Comparison of ENCODE assay signal across 9 mouse cellular contexts in genomic region chr17:29321765-29322602, GRCm38 (mm10). TPM values are rescaled to one million over a fixed set of nuclear protein-coding genes. Genes with fewer than 3 reads are reported as not detected.
A peak's percentile ranks its signal among the peaks of the same experiment; 100 is the strongest.
DNase-seq lines count a peak whose midpoint lies in the region; ATAC-seq and TF ChIP-seq lines count a peak whose summit lies in the region.
"Had no signal": no experiment of that assay in that cellular context is flagged by ENCODE, and none has a peak within 500 bp of the region (broad histone marks: within the 10 kb centered on the region; RNA-seq: fewer than 3 reads in every experiment).

No protein-coding gene starts in this region.

- no peaks in the 10 kb centered on the region for H3K9me3 ChIP-seq in forebrain, embryonic 12.5 days
- no peaks in the 10 kb centered on the region for H3K9me3 ChIP-seq in forebrain, embryonic 14.5 days (replicated peaks; ENCODE audit: control insufficient read depth, low read length)
- no peaks in the 10 kb centered on the region for H3K9me3 ChIP-seq in liver, embryonic 12.5 days (replicated peaks)
- H3K9me3 ChIP-seq in intestine, postnatal 0 days (ENCODE audit: control insufficient read depth) = no peaks in the 10 kb centered on the region
- no peaks in the 10 kb centered on the region for H3K9me3 ChIP-seq in neural tube, embryonic 15.5 days (replicated peaks)

- no peak for TF ChIP-seq CTCF in intestine, postnatal 0 days (IDR thresholded peaks at IDR 0.05; ENCODE audit: low read depth)

- peak overlapping the region; percentile 8; the same call in 1 of the 2 replicates for H3K4me3 ChIP-seq in forebrain, embryonic 12.5 days (replicated peaks)
- no peak overlapping the region for H3K4me3 ChIP-seq in forebrain, embryonic 14.5 days (ENCODE audit: low read depth, low read length)
- H3K4me3 ChIP-seq in liver, embryonic 12.5 days = no peak overlapping the region; the same call in 1 of the 2 replicates
- H3K4me3 ChIP-seq in intestine, postnatal 0 days (ENCODE audit: low read depth, low read length) = peak overlapping the region; percentile 9; the same call in 1 of the 2 replicates
- H3K4me3 ChIP-seq in neural tube, embryonic 15.5 days (replicated peaks) = no peak overlapping the region

- DNase-seq in forebrain, embryonic 14.5 days (ENCODE audit: low spot score) = no peak
- DNase-seq in liver = no peak
- DNase-seq in cerebellum, adult 9-10 months = no peak
- DNase-seq in adrenal gland, adult 2 months = no peak

- 0 out of 2 replicates have a peak overlapping the region, but pooled peaks have one; percentile 8 for H3K9ac ChIP-seq in forebrain, embryonic 12.5 days
- no peak overlapping the region for H3K9ac ChIP-seq in forebrain, embryonic 14.5 days (ENCODE audit: low read length)
- H3K9ac ChIP-seq in liver, embryonic 12.5 days = no peak overlapping the region
- H3K9ac ChIP-seq in intestine, postnatal 0 days (ENCODE audit: low read depth, low read length) = no peak overlapping the region
- H3K9ac ChIP-seq in neural tube, embryonic 15.5 days (replicated peaks) = no peak overlapping the region

- 11% methylated on average over 41 of the region's 41 CpGs for WGBS in forebrain, embryonic 12.5 days
- 19% methylated on average over 41 of the region's 41 CpGs for WGBS in forebrain, embryonic 14.5 days
- 34% methylated on average over 41 of the region's 41 CpGs for WGBS in liver, embryonic 12.5 days (ENCODE audit: insufficient replicate concordance)
- WGBS in intestine, postnatal 0 days = 38% methylated on average over 41 of the region's 41 CpGs
- 21% methylated on average over 41 of the region's 41 CpGs for WGBS in neural tube, embryonic 15.5 days

- peaks cover 49% of the 10 kb centered on the region for H3K27me3 ChIP-seq in forebrain, embryonic 12.5 days
- peaks cover 13% of the 10 kb centered on the region for H3K27me3 ChIP-seq in forebrain, embryonic 14.5 days (replicated peaks; ENCODE audit: control insufficient read depth, insufficient read depth, low read length)
- H3K27me3 ChIP-seq in liver, embryonic 12.5 days (replicated peaks) = peaks cover 66% of the 10 kb centered on the region
- no peaks in the 10 kb centered on the region; the same call in 1 of the 2 replicates for H3K27me3 ChIP-seq in intestine, postnatal 0 days (replicated peaks; ENCODE audit: control insufficient read depth, insufficient read depth, low read length)
- H3K27me3 ChIP-seq in neural tube, embryonic 15.5 days (replicated peaks) = peaks cover 29% of the 10 kb centered on the region

- ATAC-seq in forebrain, embryonic 12.5 days (ENCODE audit: low FRiP score) = no peak
- no peak for ATAC-seq in forebrain, embryonic 14.5 days
- ATAC-seq in liver, embryonic 12.5 days = peak; percentile 22; the same call in 1 of the 2 replicates
- peak; percentile 44 for ATAC-seq in intestine, postnatal 0 days
- ATAC-seq in neural tube, embryonic 15.5 days (ENCODE audit: low FRiP score) = no peak
- ATAC-seq: activated CD4-positive, CD25-positive, alpha-beta regulatory T cell, adult 4 months had no signal

- peaks cover 30% of the 10 kb centered on the region for H3K4me1 ChIP-seq in forebrain, embryonic 12.5 days
- H3K4me1 ChIP-seq in forebrain, embryonic 14.5 days (ENCODE audit: control insufficient read depth, insufficient read depth, low read length) = peaks cover 13% of the 10 kb centered on the region
- peaks cover 42% of the 10 kb centered on the region for H3K4me1 ChIP-seq in liver, embryonic 12.5 days
- no peaks in the 10 kb centered on the region for H3K4me1 ChIP-seq in intestine, postnatal 0 days (replicated peaks; ENCODE audit: control insufficient read depth, insufficient read depth, low read length)
- H3K4me1 ChIP-seq in neural tube, embryonic 15.5 days = peaks cover 21% of the 10 kb centered on the region

- H3K36me3 ChIP-seq in forebrain, embryonic 12.5 days (replicated peaks) = no peaks in the 10 kb centered on the region
- H3K36me3 ChIP-seq in forebrain, embryonic 14.5 days (ENCODE audit: control insufficient read depth, insufficient read depth, low read length) = no peaks in the 10 kb centered on the region
- no peaks in the 10 kb centered on the region for H3K36me3 ChIP-seq in liver, embryonic 12.5 days
- no peaks in the 10 kb centered on the region for H3K36me3 ChIP-seq in intestine, postnatal 0 days (ENCODE audit: control insufficient read depth, insufficient read depth)
- no peaks in the 10 kb centered on the region for H3K36me3 ChIP-seq in neural tube, embryonic 15.5 days

- peak overlapping the region; percentile 30 for H3K4me2 ChIP-seq in forebrain, embryonic 12.5 days
- H3K4me2 ChIP-seq in forebrain, embryonic 14.5 days (ENCODE audit: low read length) = no peak overlapping the region
- peak overlapping the region; percentile 24; the same call in 1 of the 2 replicates for H3K4me2 ChIP-seq in liver, embryonic 12.5 days
- H3K4me2 ChIP-seq in intestine, postnatal 0 days (replicated peaks; ENCODE audit: low read depth) = peak overlapping the region; percentile 54
- H3K4me2 ChIP-seq in neural tube, embryonic 15.5 days = peak overlapping the region; percentile 11

- H3K27ac ChIP-seq in forebrain, embryonic 12.5 days = no peak overlapping the region
- no peak overlapping the region for H3K27ac ChIP-seq in forebrain, embryonic 14.5 days (ENCODE audit: low read depth, low read length)
- no peak overlapping the region for H3K27ac ChIP-seq in liver, embryonic 12.5 days
- H3K27ac ChIP-seq in intestine, postnatal 0 days (ENCODE audit: low read depth, low read length) = no peak overlapping the region
- H3K27ac ChIP-seq in neural tube, embryonic 15.5 days (replicated peaks) = no peak overlapping the region

RNA-seq across cellular contexts. Expression of gene Pi16, which starts 4.5 kb away (rescaled TPM):
- polyA plus RNA-seq in forebrain, embryonic 12.5 days (2016; fragmentation: Nextera tagmentation; extraction: Ambion mirVana) = 1.8 and 2.2 TPM in 2 replicates
- polyA plus RNA-seq in forebrain, embryonic 14.5 days (2014; fragmentation: Nextera tagmentation; extraction: Ambion mirVana) = 1.2 TPM in 2 replicates
- polyA plus RNA-seq in liver, embryonic 12.5 days (2016; fragmentation: Nextera tagmentation; extraction: Ambion mirVana) = 0.37 and 0.59 TPM in 2 replicates
- polyA plus RNA-seq in intestine, postnatal 0 days (2015; fragmentation: Nextera tagmentation; extraction: Ambion mirVana) = 0.73 and 0.76 TPM in 2 replicates
- polyA plus RNA-seq in neural tube, embryonic 15.5 days (2015; fragmentation: Nextera tagmentation; extraction: Ambion mirVana) = 2.8 TPM in 2 replicates
- 10 to 100 TPM; 23.1 to 35.5 TPM for total RNA-seq in adrenal gland, adult 2 months (2021)
- polyA plus RNA-seq in adrenal gland, adult 2 months (2012; rRNA removed) = 21.5 and 29.9 TPM in 2 replicates

RNA-seq across cellular contexts. Expression of gene Mtch1, which starts 25.8 kb away (rescaled TPM):
- polyA plus RNA-seq in forebrain, embryonic 12.5 days (2016; fragmentation: Nextera tagmentation; extraction: Ambion mirVana) = 381 and 393 TPM in 2 replicates
- polyA plus RNA-seq in forebrain, embryonic 14.5 days (2014; fragmentation: Nextera tagmentation; extraction: Ambion mirVana) = 418 and 521 TPM in 2 replicates
- 107 and 109 TPM in 2 replicates for polyA plus RNA-seq in liver, embryonic 12.5 days (2016; fragmentation: Nextera tagmentation; extraction: Ambion mirVana)
- polyA plus RNA-seq in intestine, postnatal 0 days (2015; fragmentation: Nextera tagmentation; extraction: Ambion mirVana) = 139 and 143 TPM in 2 replicates
- polyA plus RNA-seq in neural tube, embryonic 15.5 days (2015; fragmentation: Nextera tagmentation; extraction: Ambion mirVana) = 453 and 482 TPM in 2 replicates
- total RNA-seq in adrenal gland, adult 2 months (2021) = 100 to 1,000 TPM; 220 to 280 TPM
- 331 and 392 TPM in 2 replicates for polyA plus RNA-seq in adrenal gland, adult 2 months (2012; rRNA removed)

RNA-seq across cellular contexts. Expression of gene Fgd2, which starts 38.7 kb away (rescaled TPM):
- 3.4 and 3.7 TPM in 2 replicates for polyA plus RNA-seq in forebrain, embryonic 12.5 days (2016; fragmentation: Nextera tagmentation; extraction: Ambion mirVana)
- 3.4 and 6.1 TPM in 2 replicates for polyA plus RNA-seq in forebrain, embryonic 14.5 days (2014; fragmentation: Nextera tagmentation; extraction: Ambion mirVana)
- polyA plus RNA-seq in liver, embryonic 12.5 days (2016; fragmentation: Nextera tagmentation; extraction: Ambion mirVana) = 5.1 and 5.9 TPM in 2 replicates
- 4.9 and 6.0 TPM in 2 replicates for polyA plus RNA-seq in intestine, postnatal 0 days (2015; fragmentation: Nextera tagmentation; extraction: Ambion mirVana)
- 3.7 and 9.8 TPM in 2 replicates for polyA plus RNA-seq in neural tube, embryonic 15.5 days (2015; fragmentation: Nextera tagmentation; extraction: Ambion mirVana)
- total RNA-seq in adrenal gland, adult 2 months (2021) = 1 to 10 TPM; 2.6 to 3.4 TPM
- polyA plus RNA-seq in adrenal gland, adult 2 months (2012; rRNA removed) = 10.0 and 17.2 TPM in 2 replicates

RNA-seq across cellular contexts. Expression of gene BC004004, which starts 53.4 kb away (rescaled TPM):
- polyA plus RNA-seq in forebrain, embryonic 12.5 days (2016; fragmentation: Nextera tagmentation; extraction: Ambion mirVana) = 65.0 and 65.2 TPM in 2 replicates
- polyA plus RNA-seq in forebrain, embryonic 14.5 days (2014; fragmentation: Nextera tagmentation; extraction: Ambion mirVana) = 116 and 123 TPM in 2 replicates
- 51.5 and 54.6 TPM in 2 replicates for polyA plus RNA-seq in liver, embryonic 12.5 days (2016; fragmentation: Nextera tagmentation; extraction: Ambion mirVana)
- 111 and 116 TPM in 2 replicates for polyA plus RNA-seq in intestine, postnatal 0 days (2015; fragmentation: Nextera tagmentation; extraction: Ambion mirVana)
- 111 and 116 TPM in 2 replicates for polyA plus RNA-seq in neural tube, embryonic 15.5 days (2015; fragmentation: Nextera tagmentation; extraction: Ambion mirVana)
- 100 to 1,000 TPM; 146 to 151 TPM for total RNA-seq in adrenal gland, adult 2 months (2021)
- 49.7 and 54.1 TPM in 2 replicates for polyA plus RNA-seq in adrenal gland, adult 2 months (2012; rRNA removed)

RNA-seq across cellular contexts. Expression of gene Ppil1, which starts 58.0 kb away (rescaled TPM):
- polyA plus RNA-seq in forebrain, embryonic 12.5 days (2016; fragmentation: Nextera tagmentation; extraction: Ambion mirVana) = 139 and 142 TPM in 2 replicates
- polyA plus RNA-seq in forebrain, embryonic 14.5 days (2014; fragmentation: Nextera tagmentation; extraction: Ambion mirVana) = 123 and 131 TPM in 2 replicates
- 123 and 126 TPM in 2 replicates for polyA plus RNA-seq in liver, embryonic 12.5 days (2016; fragmentation: Nextera tagmentation; extraction: Ambion mirVana)
- polyA plus RNA-seq in intestine, postnatal 0 days (2015; fragmentation: Nextera tagmentation; extraction: Ambion mirVana) = 53.7 and 59.1 TPM in 2 replicates
- polyA plus RNA-seq in neural tube, embryonic 15.5 days (2015; fragmentation: Nextera tagmentation; extraction: Ambion mirVana) = 106 and 119 TPM in 2 replicates
- total RNA-seq in adrenal gland, adult 2 months (2021) = 10 to 100 TPM; 19.7 to 28.0 TPM
- polyA plus RNA-seq in adrenal gland, adult 2 months (2012; rRNA removed) = 24.6 and 26.2 TPM in 2 replicates

Comparison
In these comparisons a context has a peak if more than half of its experiments do, and no peak if none do; other contexts are left out.
1. H3K4me3 ChIP-seq: peak in forebrain, embryonic 12.5 days (single experiment) and intestine, postnatal 0 days (single experiment); none in forebrain, embryonic 14.5 days (single experiment), liver, embryonic 12.5 days (single experiment) and neural tube, embryonic 15.5 days (single experiment).
2. ATAC-seq: peak in liver, embryonic 12.5 days (single experiment) and intestine, postnatal 0 days (single experiment); none in forebrain, embryonic 12.5 days (single experiment), forebrain, embryonic 14.5 days (single experiment) and neural tube, embryonic 15.5 days (single experiment).